Mouse (Mus musculus): Measurements from ENCODE around the gene Lxn.

The Lxn gene

DNA sequence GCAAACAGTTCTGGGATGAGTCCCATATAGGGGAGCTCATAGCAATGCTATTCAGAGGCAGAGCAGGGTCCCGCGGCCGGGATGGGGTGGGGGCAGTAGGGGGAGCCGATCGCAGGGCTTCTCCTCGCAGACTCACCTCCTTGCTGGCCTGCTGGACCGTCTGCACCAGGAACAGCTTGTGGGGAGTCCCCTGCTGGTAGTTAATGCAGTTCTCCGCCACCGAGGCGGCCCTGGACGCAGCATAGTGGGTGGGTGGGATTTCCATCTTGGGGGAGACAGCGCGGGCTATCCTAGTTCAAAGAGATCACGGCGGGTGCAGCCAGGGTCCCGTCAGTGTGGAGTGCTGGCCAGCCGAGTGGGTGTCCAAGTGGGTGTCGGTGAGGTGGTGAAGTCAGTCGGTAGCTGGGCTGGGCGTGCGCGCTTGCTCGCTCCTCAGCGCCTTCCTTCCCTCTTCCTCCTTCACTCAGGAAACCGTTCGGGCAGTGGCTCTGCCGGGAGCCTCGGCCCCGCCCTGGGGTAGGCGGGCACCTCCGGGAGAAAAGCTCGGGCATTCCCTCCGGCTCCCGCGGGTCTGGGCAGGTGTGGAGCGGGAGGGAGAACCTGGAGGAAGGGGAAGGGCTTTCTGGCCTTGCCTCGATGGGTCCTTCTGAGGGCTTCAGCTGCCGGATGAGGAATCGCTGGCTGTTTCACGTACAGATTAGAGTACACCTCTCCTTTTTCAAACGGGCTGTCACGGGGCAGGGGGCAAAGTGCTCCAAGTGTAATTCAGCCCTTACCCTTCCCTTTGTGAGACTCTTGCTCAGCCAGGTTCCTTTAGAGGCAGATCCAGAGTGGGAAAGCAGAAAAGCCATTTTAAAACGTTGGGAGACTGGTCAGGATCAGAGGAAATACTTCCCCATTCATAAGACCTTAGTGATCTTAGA, at the start of gene Lxn:
TSS of gene Lxn (minus strand) at position 477 of the 923 bp plus-strand sequence.
- DNase-seq, result peak; percentile 82 to 88

DNA sequence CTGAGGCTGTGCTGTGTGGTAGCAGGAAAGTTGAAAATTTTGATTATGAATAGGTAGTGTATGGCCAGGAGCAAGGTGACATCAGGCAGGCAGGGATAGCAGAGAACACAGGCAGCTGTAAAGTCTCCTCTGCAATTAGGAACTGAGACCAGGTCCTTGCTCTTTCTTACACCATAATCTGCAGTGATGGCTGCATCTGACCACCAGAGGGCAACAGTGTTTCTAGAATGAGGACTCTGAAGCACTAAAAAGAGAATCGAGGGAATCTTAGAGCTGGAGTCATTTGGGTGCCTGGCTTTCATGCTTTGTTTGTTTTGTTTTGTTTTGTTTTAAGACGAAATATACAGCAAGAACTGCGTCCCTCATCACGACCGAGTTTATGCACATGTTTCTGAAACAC, 49.1 kb upstream of the Lxn start:
- DNase-seq, result peak; percentile 63 to 64

DNA sequence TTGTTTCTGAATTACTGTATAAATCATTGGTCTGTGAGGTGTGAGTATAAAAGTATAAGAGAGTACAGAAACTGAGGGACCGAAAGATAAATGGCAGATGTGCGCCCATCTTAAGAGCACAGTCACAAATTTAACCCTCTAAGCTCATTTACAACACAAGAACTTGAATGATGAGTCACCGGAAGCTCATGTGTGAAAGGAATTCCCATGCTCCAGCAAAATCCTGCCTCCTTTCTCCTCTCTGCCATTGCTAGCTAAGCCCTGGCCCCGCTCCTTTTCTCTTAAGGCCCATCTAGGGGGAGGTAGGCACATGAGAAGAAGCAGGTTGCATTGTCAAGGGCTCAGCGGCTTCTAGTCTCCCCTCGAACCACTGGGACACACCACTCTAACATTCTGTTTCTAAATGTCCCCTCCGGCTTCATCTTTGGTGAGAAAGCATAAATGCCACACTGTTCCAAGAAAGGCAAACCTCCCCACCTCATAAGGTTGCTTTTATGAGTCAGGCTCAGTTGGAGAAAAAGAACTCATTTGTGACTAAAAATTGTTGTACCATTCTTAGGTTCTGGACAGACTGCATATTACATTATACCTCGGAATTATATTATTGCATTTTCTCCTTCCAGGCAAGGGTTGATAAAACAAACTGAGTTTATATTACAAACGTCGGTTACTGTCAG, 44.6 kb upstream of the Lxn start:
- DNase-seq, result no peak

DNA sequence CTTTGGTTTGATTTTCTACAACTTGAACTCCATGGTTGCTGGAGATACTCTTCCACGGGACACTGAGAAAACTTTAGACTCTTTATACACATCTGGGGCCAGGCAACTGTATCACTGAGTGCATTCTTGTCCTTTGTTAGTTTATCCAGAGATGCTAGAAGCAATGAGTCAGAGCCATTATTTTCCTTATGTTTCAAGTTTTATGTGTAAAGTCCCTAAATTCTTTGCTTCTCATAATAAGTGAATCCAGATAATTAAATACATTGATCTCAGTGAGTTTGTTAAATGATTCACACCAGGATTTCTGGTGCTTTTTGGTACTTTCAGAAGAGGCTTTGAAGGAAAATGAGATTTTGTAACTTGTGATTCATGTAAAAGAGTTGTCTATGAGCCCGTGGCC, 41.6 kb upstream of the Lxn start:
- DNase-seq, result no peak

DNA sequence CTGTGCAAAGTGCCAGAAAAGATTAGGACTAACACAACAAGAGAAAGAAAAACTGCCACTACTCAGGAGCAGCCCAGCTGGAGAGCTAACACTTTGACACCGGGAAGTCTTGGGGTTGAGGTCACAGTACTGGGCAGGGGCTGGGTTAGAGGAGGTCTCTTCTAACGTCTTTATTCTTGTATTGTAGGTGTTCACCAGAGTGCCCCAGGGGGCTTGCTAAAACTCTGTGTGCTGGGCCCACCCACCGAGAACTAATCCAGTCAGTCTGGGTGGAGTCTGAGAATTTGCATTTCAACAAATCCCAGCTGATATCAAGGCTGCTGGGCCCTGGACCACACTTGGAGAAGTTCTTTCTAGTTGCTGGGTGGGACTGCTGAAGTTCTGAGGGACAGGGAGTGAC, 40.2 kb upstream of the Lxn start:
- DNase-seq, result no peak

DNA sequence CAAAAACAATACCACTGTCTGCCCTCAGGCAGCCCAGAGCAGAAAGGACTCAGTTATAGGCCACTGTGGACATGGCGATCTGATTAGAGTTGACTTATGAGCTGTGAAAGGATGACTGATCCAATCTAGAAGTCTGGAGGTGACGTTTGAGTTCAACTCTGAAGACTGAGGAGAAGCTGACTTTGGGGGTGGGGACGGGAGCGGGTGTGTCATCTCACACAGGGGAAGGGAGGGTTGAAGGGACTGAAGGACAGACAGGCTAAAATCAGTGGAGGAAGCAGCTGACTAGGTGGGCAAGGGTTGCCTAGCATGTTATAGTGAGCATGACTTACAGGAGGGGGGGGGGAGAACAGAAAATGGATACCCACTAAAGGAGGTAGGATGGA, 35.7 kb upstream of the Lxn start:
- no peak for DNase-seq

DNA sequence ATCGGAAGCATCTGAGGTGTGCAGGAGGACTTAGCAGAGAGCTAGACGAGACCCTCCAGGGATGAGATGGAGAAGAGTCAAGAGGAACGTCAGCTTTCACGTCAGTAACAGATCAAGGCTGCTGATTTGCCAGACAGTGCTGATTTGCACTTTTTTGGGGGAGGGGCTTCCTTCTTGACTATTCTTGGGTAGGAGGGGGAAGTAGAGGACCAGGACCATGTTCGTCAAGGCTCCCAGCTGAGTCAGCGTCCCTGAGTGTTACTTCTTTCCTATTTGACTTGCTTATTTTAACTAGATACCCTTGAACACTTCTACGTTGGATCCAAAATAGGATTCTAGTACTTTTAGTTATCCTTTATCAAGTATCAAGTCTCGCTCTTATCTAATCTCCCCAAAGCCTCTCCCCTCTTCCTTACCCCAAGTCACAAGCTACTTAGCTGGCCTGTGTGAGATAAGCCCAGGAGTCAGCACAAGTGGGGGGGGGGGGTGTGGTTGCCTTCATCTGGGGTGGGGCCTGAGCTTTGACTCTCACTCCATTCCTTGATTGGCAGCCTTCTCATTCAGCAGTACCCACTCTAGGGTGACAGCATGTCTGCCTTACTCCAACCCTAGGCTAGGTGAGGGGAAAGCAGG, 35.2 kb upstream of the Lxn start:
- DNase-seq, result no peak

DNA sequence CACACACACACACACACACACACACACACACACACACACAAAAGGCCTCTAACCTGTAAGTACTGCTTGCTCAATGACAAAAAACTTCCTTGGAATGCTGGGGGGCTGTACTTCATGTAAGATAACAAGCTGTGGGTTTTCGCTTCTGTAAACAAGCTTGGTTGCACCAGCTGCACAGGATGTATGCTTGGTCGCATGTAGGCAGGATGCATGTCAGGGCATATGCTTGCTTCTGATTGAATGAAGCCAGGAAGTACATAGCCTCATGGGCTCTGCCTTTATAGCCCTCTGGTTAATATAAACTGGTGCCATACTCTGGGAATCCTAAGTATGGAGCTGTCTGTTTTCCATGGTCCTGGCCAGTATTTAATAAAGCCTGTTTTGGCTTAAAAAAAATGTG, 34.3 kb upstream of the Lxn start:
- no peak for DNase-seq

DNA sequence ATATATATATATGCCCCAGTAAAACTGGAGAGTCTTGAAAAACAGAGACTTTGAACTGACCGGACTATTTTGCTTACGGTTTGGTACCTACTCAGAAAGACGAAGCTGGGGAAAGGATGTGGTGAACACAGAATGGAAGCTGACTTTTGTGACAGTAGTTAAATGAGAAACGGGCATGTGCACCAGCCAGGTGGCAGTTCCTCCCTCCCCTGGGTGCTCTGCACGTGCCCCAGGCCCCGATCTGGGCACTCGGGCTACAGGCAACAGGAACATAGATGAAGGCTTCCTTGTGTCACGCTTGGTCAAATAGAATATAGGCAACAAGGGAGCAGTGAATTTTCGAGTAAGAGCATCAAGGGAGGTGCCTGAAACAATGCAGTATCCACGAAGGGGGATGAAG, 32.6 kb upstream of the Lxn start:
- DNase-seq, result no peak

DNA sequence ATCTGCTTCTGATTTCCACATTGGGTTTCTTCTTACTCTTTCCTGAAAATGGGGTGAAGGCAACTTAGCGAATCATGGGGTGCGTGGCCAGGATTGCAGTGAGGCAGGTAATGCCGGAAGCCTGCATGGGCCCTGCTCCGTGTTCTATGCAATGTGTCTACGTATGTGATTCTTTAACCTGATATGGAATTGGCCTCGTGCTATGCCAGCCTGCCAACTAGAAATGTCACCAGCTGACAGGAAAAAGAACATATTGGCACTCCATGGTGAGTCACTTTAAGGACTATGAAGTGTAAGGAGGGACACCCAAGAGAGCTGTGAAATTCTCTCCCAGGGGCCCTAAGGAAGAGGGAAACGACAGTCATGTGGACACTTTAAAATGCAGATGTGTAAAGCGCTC, 29.4 kb upstream of the Lxn start:
- DNase-seq, result no peak

DNA sequence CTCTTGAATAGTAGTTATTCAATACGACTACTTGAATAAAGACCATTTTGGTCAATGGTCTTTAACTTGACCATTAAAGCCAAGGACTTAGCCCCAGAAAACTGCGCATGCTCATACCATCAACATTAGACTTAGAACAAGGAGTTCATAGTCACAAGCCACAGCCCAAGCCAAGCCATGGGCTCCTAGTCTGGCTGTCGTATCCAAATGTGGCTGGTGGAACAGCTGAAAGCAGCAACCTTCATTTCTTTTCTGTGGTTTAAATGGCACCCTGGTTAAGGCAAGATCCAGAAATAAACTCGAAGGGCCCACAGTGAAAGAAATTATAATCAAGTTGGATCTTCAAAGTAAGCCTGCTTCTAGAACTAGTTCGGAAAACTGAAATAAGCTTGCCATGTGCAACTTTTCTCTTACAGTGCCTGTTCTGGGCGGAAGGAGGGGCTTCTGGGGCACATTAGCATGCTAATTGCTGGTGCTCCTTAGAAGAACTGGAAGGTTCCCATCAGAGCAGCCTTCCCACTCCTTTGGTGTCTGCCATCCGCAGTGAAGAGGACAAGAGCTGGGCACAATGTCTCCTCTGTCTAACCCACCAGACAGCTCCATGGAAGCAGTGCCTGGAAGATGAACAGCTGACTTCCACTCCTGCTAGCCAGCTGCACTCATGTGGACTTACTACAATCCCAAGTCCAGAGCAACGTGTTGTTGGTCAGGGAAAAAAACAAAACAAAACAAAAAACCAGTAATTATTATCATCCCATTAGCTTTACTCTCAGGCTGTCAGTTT, 28.6 kb upstream of the Lxn start:
- DNase-seq, result no peak

DNA sequence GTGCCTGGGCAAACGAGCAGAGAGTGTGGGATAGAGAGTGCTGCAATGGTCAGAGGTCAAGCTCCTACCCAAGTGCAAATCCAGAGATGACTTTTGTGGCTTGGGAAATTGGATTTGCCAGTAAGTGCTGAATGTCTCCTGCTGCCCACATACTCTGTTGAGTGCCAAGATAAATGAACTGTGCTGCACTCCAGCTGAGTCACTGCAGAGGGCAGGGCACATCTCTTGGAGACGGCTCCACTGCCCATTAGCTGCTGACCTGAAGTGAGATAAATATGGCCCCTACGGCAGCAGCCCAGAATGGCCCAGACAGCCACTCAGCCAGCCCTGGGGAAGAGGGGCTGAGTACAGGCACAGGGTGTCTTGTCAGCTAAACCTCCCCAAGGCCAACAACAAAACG, 26.4 kb upstream of the Lxn start:
- no peak for DNase-seq

DNA sequence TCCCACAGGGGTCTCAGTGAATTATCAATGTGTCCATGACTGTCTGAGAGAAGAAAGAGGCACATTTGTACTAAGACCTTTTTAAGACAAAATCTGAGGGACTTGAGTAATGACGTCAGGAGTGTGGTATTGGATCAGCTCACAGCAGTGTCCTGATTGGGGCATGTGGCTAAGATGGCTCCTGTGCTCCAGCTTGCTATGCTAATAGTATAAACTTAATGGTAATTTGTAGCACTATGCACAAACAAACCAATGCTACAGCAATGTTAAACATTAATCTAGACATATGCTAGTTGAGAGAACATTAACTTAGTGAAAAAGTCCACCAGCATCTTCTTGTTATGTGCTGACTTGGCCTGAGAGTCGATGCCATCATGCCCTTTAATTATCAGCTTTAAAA, 21.5 kb upstream of the Lxn start:
- DNase-seq, result no peak

DNA sequence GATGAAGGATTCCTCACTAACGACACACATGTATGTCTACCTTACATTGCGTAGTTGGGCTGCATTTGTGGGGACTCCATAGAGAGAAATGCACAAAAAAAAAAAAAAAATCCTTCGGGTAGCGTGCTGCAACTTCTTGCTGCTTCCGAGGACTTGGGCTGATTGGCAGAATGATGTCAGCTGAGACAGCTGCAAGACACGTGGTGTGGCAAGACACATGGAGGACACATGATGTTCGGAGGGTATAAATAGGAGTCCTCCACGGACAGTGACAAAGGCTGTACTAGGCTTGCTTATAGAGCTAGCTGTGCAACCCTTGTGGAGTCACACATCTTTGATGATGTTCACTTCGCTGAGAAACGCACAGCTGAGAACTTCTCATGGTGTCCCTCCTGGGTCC, 18.7 kb upstream of the Lxn start:
- DNase-seq, result no peak

DNA sequence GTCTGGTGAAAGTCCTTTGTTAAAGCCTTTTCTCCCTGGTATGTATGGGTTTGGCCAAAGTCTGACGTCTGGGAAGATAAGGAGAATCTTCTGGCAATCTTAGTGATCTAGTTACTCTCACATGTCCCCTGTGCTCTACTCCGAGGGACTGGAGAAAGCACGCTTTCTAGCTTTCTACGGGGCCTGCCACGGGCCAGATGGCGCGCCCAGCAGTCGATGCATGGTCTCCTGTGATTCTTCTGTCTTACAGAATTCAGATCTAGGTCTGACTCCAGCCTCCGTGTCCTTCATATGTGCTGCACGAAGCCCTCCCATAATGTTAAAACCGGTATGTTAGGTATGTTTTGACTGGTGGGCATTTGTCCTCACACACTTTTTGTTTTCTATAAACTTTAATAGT, 16.1 kb upstream of the Lxn start:
- no peak for DNase-seq

DNA sequence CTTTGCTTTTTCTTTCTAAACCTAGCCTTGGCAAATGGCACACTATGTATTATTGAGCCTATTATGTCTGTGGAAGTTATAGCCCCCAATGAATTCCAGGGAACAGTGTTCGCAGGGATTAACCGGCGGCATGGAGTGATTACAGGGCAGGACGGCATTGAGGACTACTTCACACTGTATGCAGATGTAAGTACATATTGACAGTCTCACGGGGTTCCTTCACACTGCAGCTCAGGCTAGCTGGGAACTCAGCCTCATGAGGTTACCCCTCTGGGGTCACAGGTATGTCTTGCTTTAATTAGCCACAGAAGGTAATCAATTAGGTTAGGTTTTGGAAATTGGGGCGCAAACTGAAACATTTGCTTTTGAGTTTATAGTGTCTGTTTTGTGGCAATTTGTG, 9.7 kb upstream of the Lxn start:
- DNase-seq, result no peak

DNA sequence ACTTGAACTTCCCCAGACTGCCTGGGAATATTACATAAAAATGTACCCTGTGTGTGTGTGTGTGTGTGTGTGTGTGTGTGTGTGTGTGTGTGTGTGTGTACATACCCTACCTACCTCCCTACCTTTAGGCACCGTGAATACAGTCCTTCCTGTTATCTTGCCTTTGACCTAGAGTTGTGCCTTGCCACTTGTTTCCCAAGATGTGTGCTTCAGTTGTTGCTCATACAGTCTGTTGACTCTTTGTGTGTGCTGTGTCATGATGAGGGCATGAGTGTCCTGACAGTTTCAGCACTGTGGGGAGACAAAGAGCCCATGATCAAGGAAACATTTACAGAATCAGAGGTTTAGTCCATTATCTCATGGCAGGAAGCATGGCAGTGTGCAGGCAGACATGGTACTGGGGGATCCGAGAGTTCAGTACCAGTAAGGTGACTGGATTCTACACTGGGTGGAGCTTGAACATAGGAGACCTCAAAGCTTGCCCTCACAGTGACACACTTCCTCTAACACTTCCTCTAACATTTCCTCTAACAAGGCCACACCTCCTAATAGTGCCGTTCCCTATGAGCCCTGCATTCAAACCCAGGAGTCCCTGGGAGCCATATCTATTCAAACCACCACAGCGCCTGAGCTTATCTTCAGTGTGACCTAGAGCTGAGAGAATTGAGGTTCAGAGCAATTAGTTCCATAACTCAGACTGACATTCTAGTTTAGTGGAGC, 7.8 kb upstream of the Lxn start:
- no peak for DNase-seq

DNA sequence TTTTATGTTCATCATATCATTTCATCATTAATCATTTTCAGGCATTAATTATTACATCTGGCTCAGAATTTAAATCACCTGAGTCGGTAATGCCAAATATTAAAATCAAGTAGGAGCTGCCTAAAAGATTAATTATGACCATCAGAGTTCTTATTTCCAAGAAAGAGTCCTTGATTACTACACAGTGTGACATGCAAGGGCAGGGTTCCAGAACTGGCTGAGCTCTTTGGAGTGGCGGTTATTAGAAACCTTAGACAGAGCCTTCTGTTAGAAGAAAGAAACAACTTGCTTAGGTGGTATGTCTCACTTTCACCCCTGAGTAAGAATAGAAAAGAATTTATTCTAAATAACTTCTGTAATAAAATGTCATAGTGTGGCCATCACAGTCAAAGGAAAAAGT, 3.6 kb upstream of the Lxn start:
- DNase-seq, result no peak

DNA sequence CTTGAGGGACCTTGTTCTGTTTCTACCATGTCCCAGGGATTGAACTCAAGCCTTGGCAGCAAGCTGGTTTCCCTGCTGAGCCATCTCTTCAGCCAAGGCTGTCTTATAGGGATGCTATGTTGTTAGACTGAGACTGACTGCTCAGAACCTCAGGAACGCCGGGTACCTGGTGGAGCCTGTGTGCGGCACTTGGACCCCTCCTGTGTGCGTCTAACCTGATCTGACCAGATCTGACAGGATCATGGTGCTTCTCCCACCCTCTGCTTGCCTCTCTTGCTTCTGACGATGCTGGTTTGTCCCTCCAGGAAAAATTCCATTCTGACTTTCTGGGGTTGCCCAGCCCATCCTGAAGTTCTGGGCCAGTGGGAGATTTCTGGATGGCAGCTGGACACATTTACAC, 2.9 kb upstream of the Lxn start:
- no peak for DNase-seq

DNA sequence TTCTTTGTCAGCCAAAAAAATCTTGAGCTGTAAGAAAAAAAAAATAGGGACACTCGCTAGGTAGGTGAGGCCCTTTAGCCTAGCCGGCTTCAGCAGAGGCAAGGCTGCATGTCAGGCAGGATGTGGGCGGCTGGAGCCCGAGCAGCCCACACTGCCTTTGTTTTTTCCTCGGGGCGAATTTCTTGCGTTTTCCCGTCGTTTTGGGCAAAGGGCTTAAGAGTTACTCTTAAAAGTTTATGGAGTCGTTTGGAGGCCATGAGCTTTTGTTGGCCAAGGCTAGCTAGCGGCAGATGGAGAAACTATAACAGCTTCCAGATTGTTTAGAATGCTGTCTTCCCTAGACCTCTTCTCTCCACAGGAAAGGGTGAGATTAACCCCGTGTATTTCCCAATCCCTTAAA, 725 bp downstream of the Lxn start:
- DNase-seq, result no peak

DNA sequence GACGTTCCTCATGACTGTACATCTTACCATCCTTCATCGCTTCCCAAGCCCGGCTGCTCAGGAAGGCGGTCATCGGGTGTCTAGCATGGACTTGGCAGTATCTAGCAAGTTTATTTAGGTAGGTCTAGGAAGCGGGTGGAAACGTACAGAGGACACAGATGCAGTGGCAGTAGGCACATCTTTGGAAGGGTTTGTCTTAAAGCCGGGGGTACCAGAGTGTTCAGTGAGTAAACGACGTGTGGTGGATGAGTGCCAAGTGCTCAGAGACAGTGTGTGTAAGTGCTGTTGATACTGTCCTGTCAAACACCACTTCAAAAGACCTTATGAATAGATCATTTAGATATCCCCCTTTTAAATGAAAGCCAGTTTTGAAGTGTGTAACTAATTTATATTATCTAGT, 1.1 kb downstream of the Lxn start:
- no peak for DNase-seq

DNA sequence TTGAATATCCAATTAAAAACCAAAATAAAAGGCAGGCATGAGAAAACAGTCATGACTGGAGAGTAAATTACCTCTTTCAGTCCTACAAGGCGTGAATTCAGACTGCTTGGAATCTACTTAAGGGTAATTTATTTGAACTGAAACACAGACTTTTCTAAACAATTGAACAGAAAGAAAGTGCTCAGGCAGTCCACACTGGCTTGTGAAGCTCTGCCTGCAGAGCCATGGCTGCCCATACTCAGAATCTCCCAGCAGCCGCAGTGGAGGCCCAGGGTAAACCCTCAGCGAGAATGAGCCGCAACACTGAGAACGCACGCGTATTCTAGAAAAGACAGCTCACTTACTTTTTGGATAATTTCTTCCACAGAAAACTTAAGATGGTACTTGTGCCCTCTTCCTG, 1.7 kb downstream of the Lxn start:
- DNase-seq, result no peak

DNA sequence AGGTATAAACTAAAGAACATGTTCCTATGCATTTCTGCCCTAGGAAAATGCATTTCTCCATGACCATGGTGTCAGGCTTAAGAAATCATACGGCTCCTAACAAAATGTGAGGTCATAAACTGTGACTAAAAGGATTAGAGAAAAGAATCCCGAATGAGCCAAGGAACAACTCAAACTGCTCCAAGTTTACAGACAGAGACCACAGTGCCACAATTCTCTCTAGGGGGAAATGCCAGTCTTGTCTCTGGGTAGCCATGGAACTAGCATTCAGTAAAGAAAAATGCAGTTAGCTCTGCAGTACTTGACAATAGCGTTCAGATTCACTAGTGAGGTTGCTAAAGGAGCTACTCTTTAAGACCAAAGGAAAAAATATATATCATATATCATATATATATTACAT, 3.8 kb downstream of the Lxn start:
- DNase-seq, result no peak

All from lung, adult 18-20 months (tissue).